Mouse (Mus musculus) forebrain, postnatal 0 days (tissue): ENCODE results near the gene Snx8. TPM values are rescaled to one million over a fixed set of nuclear protein-coding genes. Genes with fewer than 3 reads are reported as not detected.

ENCODE experiments used
- ATAC-seq: fragments of 200-750 bp; cut with Nextera tagmentation; 2 replicates; pipeline ENCODE4 v1.8.0; 2017; ENCODE audit warnings: mild to moderate bottlenecking, moderate library complexity
- DNase-seq: peaks from one replicate; pipeline ENCODE4 v3.0.0-alpha.2; 2015
- H3K27ac ChIP-seq: fragments of 300-500 bp; sonication (generic); 2 replicates; pipeline ENCODE4 v1.5.1; 2014; ENCODE audit warnings: low read depth, mild to moderate bottlenecking, antibody characterized with exemption, low read length, moderate library complexity, mixed read lengths
- H3K27me3 ChIP-seq: fragments of 300-500 bp; sonication (generic); 2 replicates; pipeline ENCODE4 v1.6.1; 2014; ENCODE audit warnings: mild to moderate bottlenecking, low read length, mixed read lengths; ENCODE audit not compliant: insufficient read depth
- H3K36me3 ChIP-seq: fragments of 300-500 bp; sonication (generic); 2 replicates; pipeline ENCODE4 v1.6.1; 2014; ENCODE audit warnings: mild to moderate bottlenecking, moderate library complexity; ENCODE audit not compliant: insufficient read depth
- H3K4me1 ChIP-seq: fragments of 300-500 bp; sonication (generic); 2 replicates; pipeline ENCODE4 v1.6.1; 2014; ENCODE audit warnings: antibody characterized with exemption; ENCODE audit not compliant: insufficient read depth
- H3K4me2 ChIP-seq: fragments of 300-500 bp; sonication (generic); 2 replicates; pipeline ENCODE4 v1.6.1; 2014; ENCODE audit warnings: low read depth, mild to moderate bottlenecking, moderate library complexity
- H3K4me3 ChIP-seq: fragments of 300-500 bp; sonication (generic); 2 replicates; pipeline ENCODE4 v1.5.1; 2014; ENCODE audit warnings: low read depth, low read length, mixed read lengths
- H3K9ac ChIP-seq: fragments of 300-500 bp; sonication (generic); 2 replicates; pipeline ENCODE4 v1.6.1; 2014; ENCODE audit warnings: mild to moderate bottlenecking
- H3K9me3 ChIP-seq: fragments of 300-500 bp; sonication (generic); 2 replicates; pipeline ENCODE4 v1.6.1; 2016; ENCODE audit warnings: low read length
- CTCF ChIP-seq: sonication (generic); IDR thresholded peaks from 2 replicates; pipeline ENCODE4 v1.5.1; 2016; ENCODE audit warnings: antibody characterized with exemption, control low read depth, low read depth
- WGBS: fragments of 180-500 bp; shearing (Covaris S2); extraction: QIAGEN DNeasy Blood & Tissue Kit; methylation state at CpG from one replicate; pipeline ENCODE4 v1.1.7; 2014; 5-methylcytosine and 5-hydroxymethylcytosine counted together
- microRNA-seq, 2 experiments: library from miRNA; unstranded; fragments of <30 nt; microRNA quantifications; one replicate each; pipeline ENCODE4; 2016
- polyA plus RNA-seq: library from polyadenylated mRNA; unstranded; fragments of >200 nt; fragmentation: Nextera tagmentation; extraction: Ambion mirVana; gene quantifications from 2 replicates; pipeline ENCODE4 v1.2.1, GENCODE M21; 2015
- total RNA-seq: library from RNA; depleted of rRNA; stranded (reverse); fragments of >200 nt; gene quantifications from 2 replicates; pipeline ENCODE4 v1.2.3, GENCODE M21; 2014; rRNA removed

The Snx8 gene
- total and polyA plus RNA-seq, 2 experiments from 2014 or later, result 31.1 to 54.6 TPM

- Histone ChIP-seq H3K27me3 (no peaks in the 10 kb centered on the region), H3K9ac (no peak overlapping the region), H3K4me2 (no peak overlapping the region), H3K9me3 (no peaks in the 10 kb centered on the region), H3K27ac (no peak overlapping the region), H3K4me3 (no peak overlapping the region), H3K4me1 (no peaks in the 10 kb centered on the region), H3K36me3 (peaks cover 59% of the 10 kb centered on the region)
- no peak for DNase-seq
- ATAC-seq, result no peak
- 93% methylated on average over 14 of the region's 14 CpGs for WGBS
- TF ChIP-seq CTCF, result no peak
Observed at GRCm38 (mm10) chr5:140307602-140308001, 81.5 kb downstream of the Snx8 start.

GRCm38 (mm10) chr5:140306016-140306415 is 83.0 kb downstream of the Snx8 start:
- no peak overlapping the region for H3K9ac ChIP-seq
- ATAC-seq (no peak), DNase-seq (no peak)
- peaks cover 63% of the 10 kb centered on the region for H3K36me3 ChIP-seq
- no peak overlapping the region for H3K27ac ChIP-seq
- H3K4me3 ChIP-seq, result no peak overlapping the region
- H3K27me3 ChIP-seq, result no peaks in the 10 kb centered on the region
- WGBS, result 70% methylated on average over 8 of the region's 8 CpGs
- no peaks in the 10 kb centered on the region for H3K9me3 ChIP-seq
- no peaks in the 10 kb centered on the region for H3K4me1 ChIP-seq
- no peak for TF ChIP-seq CTCF
- H3K4me2 ChIP-seq, result no peak overlapping the region

GRCm38 (mm10) chr5:140298291-140298690 is 90.8 kb downstream of the Snx8 start:
- DNase-seq (no peak), ATAC-seq (no peak)
- Histone ChIP-seq H3K9me3 (no peaks in the 10 kb centered on the region), H3K27ac (no peak overlapping the region), H3K36me3 (peaks cover 47% of the 10 kb centered on the region), H3K9ac (no peak overlapping the region), H3K4me3 (no peak overlapping the region), H3K4me2 (no peak overlapping the region), H3K4me1 (no peaks in the 10 kb centered on the region), H3K27me3 (no peaks in the 10 kb centered on the region)
- no peak for TF ChIP-seq CTCF
- 74% methylated on average over 4 of the region's 4 CpGs for WGBS

GRCm38 (mm10) chr5:140292152-140292551 is 96.9 kb downstream of the Snx8 start:
- Histone ChIP-seq H3K27ac (no peak overlapping the region), H3K27me3 (no peaks in the 10 kb centered on the region), H3K4me3 (no peak overlapping the region), H3K4me1 (no peaks in the 10 kb centered on the region; the same call in 1 of the 2 replicates), H3K4me2 (no peak overlapping the region), H3K9me3 (no peaks in the 10 kb centered on the region), H3K9ac (no peak overlapping the region), H3K36me3 (peaks cover 14% of the 10 kb centered on the region; the same call in 1 of the 2 replicates)
- DNase-seq (peak; percentile 87), ATAC-seq (peak; percentile 61)
- WGBS, result 67% methylated on average over 1 of the region's 1 CpGs
- TF ChIP-seq CTCF, result peak; percentile 95

Small RNAs within 50 kb of the gene (microRNA-seq; reads per million reads assigned to microRNA genes)
- gene Mir7038, result 0 to 0.39 reads per million in 2 experiments

Other genes starting within 250 kb of the Snx8 start
- 21.3 and 22.8 TPM in 2 replicates for gene Mad1l1, start 67.7 kb downstream of the Snx8 start, total RNA-seq
- 26.7 and 29.5 TPM in 2 replicates for gene Mad1l1, start 67.7 kb downstream of the Snx8 start, polyA plus RNA-seq
- 5.6 and 11.4 TPM in 2 replicates for gene Nudt1, start 67.6 kb downstream of the Snx8 start, total RNA-seq
- 13.5 and 14.7 TPM in 2 replicates for gene Nudt1, start 67.6 kb downstream of the Snx8 start, polyA plus RNA-seq
- gene Mrm2, start 57.4 kb downstream of the Snx8 start, total RNA-seq, result 16.0 and 16.2 TPM in 2 replicates
- gene Mrm2, start 57.4 kb downstream of the Snx8 start, polyA plus RNA-seq, result 14.8 and 15.9 TPM in 2 replicates
- gene Eif3b, start 30.1 kb upstream of the Snx8 start, total RNA-seq, result 32.3 and 41.4 TPM in 2 replicates
- gene Eif3b, start 30.1 kb upstream of the Snx8 start, polyA plus RNA-seq, result 64.0 and 73.0 TPM in 2 replicates
- gene Gm4869, start 56.4 kb upstream of the Snx8 start, total RNA-seq, result 0.10 TPM in 1 of 2 replicates, not detected in the other
- not detected in 2 replicates for gene Gm4869, start 56.4 kb upstream of the Snx8 start, polyA plus RNA-seq
- gene Chst12, start 116.3 kb upstream of the Snx8 start, total RNA-seq, result 11.0 and 11.5 TPM in 2 replicates
- gene Chst12, start 116.3 kb upstream of the Snx8 start, polyA plus RNA-seq, result 19.1 and 22.4 TPM in 2 replicates
- gene Grifin, start 175.8 kb upstream of the Snx8 start, total RNA-seq, result not detected in 2 replicates
- 0.36 TPM in 1 of 2 replicates, not detected in the other for gene Grifin, start 175.8 kb upstream of the Snx8 start, polyA plus RNA-seq
- gene Lfng, start 218.1 kb upstream of the Snx8 start, total RNA-seq, result 39.4 and 53.7 TPM in 2 replicates
- gene Lfng, start 218.1 kb upstream of the Snx8 start, polyA plus RNA-seq, result 19.2 and 23.0 TPM in 2 replicates